Mouse (Mus musculus) liver, postnatal 0 days (tissue): ENCODE measurements around the gene Vdr. TPM values are rescaled to one million over a fixed set of nuclear protein-coding genes. Genes with fewer than 3 reads are reported as not detected.

Experiments used
- ATAC-seq: fragments of 200-750 bp; cut with Nextera tagmentation; 2 replicates; pipeline ENCODE4 v1.8.0; 2017; ENCODE audit warnings: mild to moderate bottlenecking, moderate library complexity
- DNase-seq: peaks from one replicate; pipeline ENCODE4 v3.0.0-alpha.2; 2016
- H3K27ac ChIP-seq: fragments of 300-500 bp; sonication (generic); 2 replicates; pipeline ENCODE4 v1.5.1; 2014; ENCODE audit warnings: antibody characterized with exemption, moderate library complexity, mild to moderate bottlenecking, low read depth
- H3K27me3 ChIP-seq: fragments of 300-500 bp; sonication (generic); 2 replicates; pipeline ENCODE4 v1.6.1; 2014; ENCODE audit warnings: low read length, control low read depth, mixed read lengths; ENCODE audit not compliant: insufficient read depth
- H3K36me3 ChIP-seq: fragments of 300-500 bp; sonication (generic); replicated peaks from 2 replicates; pipeline ENCODE4 v1.6.1; 2014; ENCODE audit warnings: mild to moderate bottlenecking, control low read depth, low read length, moderate library complexity, mixed read lengths; ENCODE audit not compliant: insufficient read depth
- H3K4me1 ChIP-seq: fragments of 300-500 bp; sonication (generic); 2 replicates; pipeline ENCODE4 v1.6.1; 2014; ENCODE audit warnings: antibody characterized with exemption, mild to moderate bottlenecking, control low read depth; ENCODE audit not compliant: insufficient read depth
- H3K4me2 ChIP-seq: fragments of 300-500 bp; sonication (generic); 2 replicates; pipeline ENCODE4 v1.6.1; 2014; ENCODE audit warnings: low read depth, mild to moderate bottlenecking, low read length, moderate library complexity, mixed read lengths
- H3K4me3 ChIP-seq: fragments of 300-500 bp; sonication (generic); 2 replicates; pipeline ENCODE4 v1.5.1; 2014; ENCODE audit warnings: low read depth, low read length
- H3K9ac ChIP-seq: fragments of 300-500 bp; sonication (generic); replicated peaks from 2 replicates; pipeline ENCODE4 v1.6.1; 2014; ENCODE audit warnings: mild to moderate bottlenecking, moderate library complexity
- H3K9me3 ChIP-seq: fragments of 300-500 bp; sonication (generic); 2 replicates; pipeline ENCODE4 v1.6.1; 2016; ENCODE audit warnings: mild to moderate bottlenecking, control low read depth, low read length, mixed read lengths
- CTCF ChIP-seq: sonication (generic); IDR thresholded peaks from 2 replicates; pipeline ENCODE4 v1.5.1; 2016; ENCODE audit warnings: antibody characterized with exemption, low read depth
- EP300 ChIP-seq: IDR thresholded peaks from 2 replicates; pipeline ENCODE4 v1.6.1; 2016; ENCODE audit warnings: antibody characterized with exemption, low read depth, mild to moderate bottlenecking
- WGBS: fragments of 180-500 bp; shearing (Covaris S2); extraction: QIAGEN DNeasy Blood & Tissue Kit; methylation state at CpG from one replicate; pipeline ENCODE4 v1.1.7; 2014; ENCODE audit not compliant: insufficient replicate concordance; 5-methylcytosine and 5-hydroxymethylcytosine counted together
- polyA plus RNA-seq: library from polyadenylated mRNA; unstranded; fragments of >200 nt; fragmentation: Nextera tagmentation; extraction: Ambion mirVana; gene quantifications from 2 replicates; pipeline ENCODE4 v1.2.1, GENCODE M21; 2015

Vdr gene
- polyA plus RNA-seq, 1 experiment from 2014 or later: 0.25 TPM

GRCm38 (mm10) chr15:97896347-97896746 is 14.1 kb downstream of the Vdr start:
- no peak overlapping the region for H3K9ac ChIP-seq
- H3K9me3 ChIP-seq: no peaks in the 10 kb centered on the region
- ATAC-seq (no peak), DNase-seq (no peak)
- no peaks in the 10 kb centered on the region for H3K36me3 ChIP-seq
- H3K4me3 ChIP-seq: no peak overlapping the region
- TF ChIP-seq EP300: no peak
- no peak for TF ChIP-seq CTCF
- no peak overlapping the region for H3K4me2 ChIP-seq
- no peak overlapping the region for H3K27ac ChIP-seq
- H3K4me1 ChIP-seq: no peaks in the 10 kb centered on the region
- 83% methylated on average over 9 of the region's 9 CpGs for WGBS
- peaks cover 2% of the 10 kb centered on the region; the same call in 1 of the 2 replicates for H3K27me3 ChIP-seq

GRCm38 (mm10) chr15:97895847-97896246 is 14.6 kb downstream of the Vdr start:
- H3K36me3 ChIP-seq: no peaks in the 10 kb centered on the region
- no peaks in the 10 kb centered on the region for H3K4me1 ChIP-seq
- ATAC-seq (no peak), DNase-seq (no peak)
- H3K27ac ChIP-seq: no peak overlapping the region
- H3K4me2 ChIP-seq: no peak overlapping the region
- TF ChIP-seq CTCF (no peak), EP300 (no peak)
- peaks cover 2% of the 10 kb centered on the region; the same call in 1 of the 2 replicates for H3K27me3 ChIP-seq
- no peak overlapping the region for H3K4me3 ChIP-seq
- WGBS: 67% methylated on average over 12 of the region's 12 CpGs
- no peaks in the 10 kb centered on the region for H3K9me3 ChIP-seq
- H3K9ac ChIP-seq: no peak overlapping the region

- H3K27ac ChIP-seq: no peak overlapping the region
- no peak overlapping the region for H3K4me2 ChIP-seq
- peaks cover 2% of the 10 kb centered on the region; the same call in 1 of the 2 replicates for H3K27me3 ChIP-seq
- H3K4me1 ChIP-seq: no peaks in the 10 kb centered on the region
- TF ChIP-seq CTCF (no peak), EP300 (no peak)
- no peak for ATAC-seq
- H3K9me3 ChIP-seq: no peaks in the 10 kb centered on the region
- H3K4me3 ChIP-seq: no peak overlapping the region
- DNase-seq: no peak
- WGBS: 29% methylated on average over 8 of the region's 8 CpGs
- H3K36me3 ChIP-seq: no peaks in the 10 kb centered on the region
- no peak overlapping the region for H3K9ac ChIP-seq
These were observed 17.9 kb downstream of the Vdr start for GRCm38 (mm10) chr15:97892506-97892905.

GRCm38 (mm10) chr15:97890450-97890849 is 20.0 kb downstream of the Vdr start:
- Histone ChIP-seq H3K4me2 (no peak overlapping the region), H3K36me3 (no peaks in the 10 kb centered on the region), H3K9me3 (no peaks in the 10 kb centered on the region), H3K27me3 (peaks cover 2% of the 10 kb centered on the region; the same call in 1 of the 2 replicates), H3K27ac (no peak overlapping the region), H3K9ac (no peak overlapping the region), H3K4me3 (no peak overlapping the region), H3K4me1 (no peaks in the 10 kb centered on the region)
- TF ChIP-seq CTCF (no peak), EP300 (no peak)
- ATAC-seq: no peak
- no peak for DNase-seq
- WGBS: 74% methylated on average over 10 of the region's 10 CpGs

- H3K27me3 ChIP-seq: peaks cover 2% of the 10 kb centered on the region; the same call in 1 of the 2 replicates
- DNase-seq (no peak), ATAC-seq (no peak)
- H3K36me3 ChIP-seq: no peaks in the 10 kb centered on the region
- H3K9me3 ChIP-seq: no peaks in the 10 kb centered on the region
- no peak overlapping the region for H3K4me2 ChIP-seq
- WGBS: 72% methylated on average over 11 of the region's 11 CpGs
- H3K4me3 ChIP-seq: no peak overlapping the region
- TF ChIP-seq EP300 (no peak), CTCF (no peak)
- no peaks in the 10 kb centered on the region for H3K4me1 ChIP-seq
- no peak overlapping the region for H3K9ac ChIP-seq
- H3K27ac ChIP-seq: no peak overlapping the region
These were observed 20.4 kb downstream of the Vdr start for GRCm38 (mm10) chr15:97890017-97890416.

- H3K9ac ChIP-seq: no peak overlapping the region
- no peak for ATAC-seq
- 76% methylated on average over 10 of the region's 10 CpGs for WGBS
These were observed 22.9 kb downstream of the Vdr start for GRCm38 (mm10) chr15:97887541-97888016.

DNA sequence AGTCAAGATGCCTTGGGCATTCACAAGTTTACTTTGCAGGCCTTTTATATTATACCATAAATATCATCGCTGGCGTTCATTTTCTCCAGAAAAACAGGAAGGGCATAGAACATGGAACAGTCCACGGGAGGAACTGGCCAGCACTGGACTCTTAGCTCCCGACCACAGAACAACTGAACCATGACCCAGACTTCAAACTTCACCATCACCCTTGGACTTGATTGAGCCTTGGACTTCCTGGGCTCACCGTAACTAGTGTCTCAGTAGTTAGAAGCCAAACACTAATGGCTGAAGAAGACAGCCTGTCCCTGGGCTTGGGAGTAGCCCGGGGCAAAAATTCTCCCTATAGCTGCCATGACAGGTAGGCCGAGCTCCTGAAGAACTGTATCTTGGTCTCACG is 29.0 kb downstream of the Vdr start:
- DNase-seq: no peak
- Histone ChIP-seq H3K4me2 (no peak overlapping the region), H3K27ac (no peak overlapping the region), H3K9me3 (no peaks in the 10 kb centered on the region), H3K27me3 (no peaks in the 10 kb centered on the region), H3K36me3 (no peaks in the 10 kb centered on the region), H3K9ac (no peak overlapping the region), H3K4me1 (no peaks in the 10 kb centered on the region), H3K4me3 (no peak overlapping the region)
- no peak for ATAC-seq
- TF ChIP-seq CTCF (no peak), EP300 (no peak)
- 72% methylated on average over 8 of the region's 8 CpGs for WGBS

More at GRCm38 (mm10) chr15:97887541-97888016, 22.9 kb downstream of the Vdr start:
- TF ChIP-seq CTCF: no peak
- TF ChIP-seq EP300: no peak
- Histone ChIP-seq H3K4me1 (no peaks in the 10 kb centered on the region), H3K27ac (no peak overlapping the region), H3K9me3 (no peaks in the 10 kb centered on the region), H3K4me2 (no peak overlapping the region), H3K4me3 (no peak overlapping the region), H3K27me3 (no peaks in the 10 kb centered on the region), H3K36me3 (no peaks in the 10 kb centered on the region)
- DNase-seq: no peak
